Mouse (Mus musculus) gastrocnemius, postnatal 4 days (tissue): ENCODE data around the gene Pmel. TPM values are rescaled to one million over a fixed set of nuclear protein-coding genes. Genes with fewer than 3 reads are reported as not detected.

Source experiments
- DNase-seq, 2 experiments: peaks; one replicate each; pipeline ENCODE4 v3.0.0; 2021 to 2022; ENCODE audit warnings: low spot score in 2 of 2, mixed read lengths in 2 of 2
- long read RNA-seq, 2 experiments: library from polyadenylated mRNA; stranded (forward); transcript quantifications; one replicate each; pipeline ENCODE4 v2.0.0; 2021
- total RNA-seq, 2 experiments: library from RNA; stranded (reverse); gene quantifications; 2 replicates each; pipeline ENCODE4 v1.2.3; 2021

Pmel gene
- total RNA-seq, result 1 to 10 TPM; 4.0 to 5.2 TPM
- long read RNA-seq, experiment 1, transcript Pmel-201 (11 exons, 2,130 nt), result major isoform, 11 of 14 reads
- long read RNA-seq, experiment 1, partial matches to known transcripts, result 1 of 14 reads
- long read RNA-seq, experiment 1, other reads (novel, unspliced or antisense), result 2 of 14 reads
- long read RNA-seq, experiment 2, partial matches to known transcripts, result 0 of 5 reads
- long read RNA-seq, experiment 2, other reads (novel, unspliced or antisense), result 1 of 5 reads

GRCm38 (mm10) chr10:128703895-128704294, at the start of gene Pmel:
Gene Pmel (plus strand): TSS chr10:128704195.
- no peak for DNase-seq

- no peak for DNase-seq
These were observed 48.7 kb upstream of the Pmel start for GRCm38 (mm10) chr10:128655254-128655653.

DNA sequence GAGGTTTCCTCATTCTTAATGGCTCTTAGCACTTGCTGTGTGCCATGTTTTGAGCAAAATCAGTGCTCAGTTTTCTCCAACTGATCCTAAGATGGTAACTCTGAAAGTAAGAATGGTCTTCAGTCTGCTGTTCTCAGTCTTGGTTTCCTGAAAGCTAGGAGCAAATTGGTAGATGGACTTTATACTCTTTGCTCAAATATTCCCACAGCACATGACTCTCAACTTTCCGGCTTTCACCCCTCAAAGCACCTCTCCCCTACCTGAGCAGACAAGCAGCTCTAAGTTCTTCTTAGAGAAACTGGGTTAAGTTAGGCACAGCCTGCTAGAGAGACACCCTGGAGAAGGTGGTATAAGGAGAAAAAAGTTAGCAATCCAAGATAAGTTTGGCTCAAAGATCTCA, 47.3 kb upstream of the Pmel start:
- no peak for DNase-seq

GRCm38 (mm10) chr10:128657844-128658243, 46.2 kb upstream of the Pmel start:
- DNase-seq, result no peak

DNA sequence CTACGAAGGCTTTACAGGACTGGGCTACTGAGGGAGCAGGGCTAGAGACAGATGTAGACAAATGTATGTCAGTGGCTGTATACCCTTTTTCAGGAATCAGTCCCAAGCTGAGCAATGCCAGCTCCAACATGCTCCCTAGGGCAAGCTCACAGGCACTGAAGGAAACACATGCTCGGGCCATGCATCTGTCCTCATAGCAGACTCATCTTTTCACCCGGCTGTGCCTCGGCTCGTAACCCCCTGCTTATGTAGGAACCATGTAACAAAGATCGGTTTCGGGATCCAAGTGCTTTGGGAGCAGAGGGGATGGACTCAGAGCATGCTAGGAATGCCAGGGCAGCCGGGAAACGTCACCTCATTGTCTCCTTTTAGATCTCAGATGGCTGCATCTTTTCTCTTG, 44.5 kb upstream of the Pmel start:
- no peak for DNase-seq

DNA sequence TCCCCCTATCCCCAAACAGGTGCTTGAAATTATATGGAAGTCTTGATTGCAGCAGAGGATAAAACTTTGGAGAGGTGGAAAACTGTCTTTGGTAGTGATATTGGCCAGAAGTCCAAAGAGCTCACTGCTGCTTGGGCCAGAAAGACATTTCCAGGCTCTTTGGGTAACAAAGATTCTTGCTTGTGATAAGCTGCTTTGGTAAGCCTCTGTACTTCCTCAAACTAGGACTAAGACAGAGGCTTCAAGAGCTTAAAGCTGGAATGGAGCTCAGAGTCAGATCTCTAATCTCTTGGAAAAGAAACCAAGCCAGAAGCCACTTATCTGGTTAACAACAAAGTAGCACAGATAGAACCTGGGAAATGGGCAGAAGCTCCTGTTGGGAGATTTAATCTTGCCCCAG, 41.5 kb upstream of the Pmel start:
- DNase-seq, result no peak

DNA sequence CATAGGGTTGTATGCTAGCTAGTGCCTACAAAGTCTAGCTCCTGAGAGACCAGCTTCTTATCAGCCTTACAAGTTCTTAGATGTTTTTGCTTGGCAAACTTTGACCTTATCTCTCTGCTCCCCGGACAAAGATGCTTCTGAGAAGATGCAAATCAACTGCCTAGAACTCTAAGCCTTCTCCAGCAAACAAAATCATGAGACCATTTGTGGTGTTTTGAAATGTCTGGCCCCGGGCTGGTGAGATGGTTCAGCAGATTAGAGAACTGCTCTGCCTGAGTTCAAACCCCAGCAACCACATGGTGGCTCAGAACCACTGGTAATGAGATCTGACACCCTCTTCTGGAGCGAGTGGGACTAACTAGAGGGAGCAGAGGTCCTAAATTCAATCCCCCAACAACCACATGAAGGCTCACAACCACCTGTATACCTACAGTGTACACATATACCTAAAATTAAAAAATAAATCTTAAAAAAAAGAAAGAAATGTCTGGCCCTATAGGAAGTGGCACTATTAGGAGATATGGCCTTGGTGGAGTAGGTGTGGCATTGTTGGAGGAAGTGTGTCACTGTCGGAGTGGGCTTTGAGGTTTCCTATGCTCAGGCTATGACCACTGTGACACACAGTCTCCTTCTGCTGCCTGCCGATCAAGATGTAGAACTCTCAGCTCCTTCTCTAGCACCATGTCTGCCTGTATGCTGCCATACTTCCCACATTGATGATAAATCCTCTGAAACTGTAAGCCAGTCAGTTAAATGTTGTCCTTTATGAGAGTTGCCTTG, 40.4 kb upstream of the Pmel start:
- DNase-seq, result no peak

DNA sequence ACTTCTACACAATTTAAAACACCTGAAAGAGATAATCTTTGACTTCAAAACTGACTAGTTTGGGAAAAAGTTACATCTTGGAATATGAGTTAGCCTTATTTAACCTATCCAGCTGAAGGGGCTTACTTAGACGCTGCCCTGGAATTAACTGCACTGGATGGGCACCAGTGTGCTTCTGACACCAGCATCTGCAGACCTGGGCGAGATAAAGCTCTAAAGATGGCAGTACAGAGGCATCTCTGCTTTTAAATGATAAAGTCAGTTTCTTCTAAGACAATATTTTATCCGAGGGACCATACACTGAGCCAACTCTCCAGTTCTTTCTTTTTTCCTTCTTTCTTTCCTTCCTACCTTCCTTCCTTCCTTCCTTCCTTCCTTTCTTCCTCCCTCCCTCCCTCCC, 39.2 kb upstream of the Pmel start:
- DNase-seq, result no peak

GRCm38 (mm10) chr10:128665307-128665706, 38.7 kb upstream of the Pmel start:
- DNase-seq, result no peak

- no peak for DNase-seq
These were observed 38.2 kb upstream of the Pmel start for GRCm38 (mm10) chr10:128665806-128666205.

DNA sequence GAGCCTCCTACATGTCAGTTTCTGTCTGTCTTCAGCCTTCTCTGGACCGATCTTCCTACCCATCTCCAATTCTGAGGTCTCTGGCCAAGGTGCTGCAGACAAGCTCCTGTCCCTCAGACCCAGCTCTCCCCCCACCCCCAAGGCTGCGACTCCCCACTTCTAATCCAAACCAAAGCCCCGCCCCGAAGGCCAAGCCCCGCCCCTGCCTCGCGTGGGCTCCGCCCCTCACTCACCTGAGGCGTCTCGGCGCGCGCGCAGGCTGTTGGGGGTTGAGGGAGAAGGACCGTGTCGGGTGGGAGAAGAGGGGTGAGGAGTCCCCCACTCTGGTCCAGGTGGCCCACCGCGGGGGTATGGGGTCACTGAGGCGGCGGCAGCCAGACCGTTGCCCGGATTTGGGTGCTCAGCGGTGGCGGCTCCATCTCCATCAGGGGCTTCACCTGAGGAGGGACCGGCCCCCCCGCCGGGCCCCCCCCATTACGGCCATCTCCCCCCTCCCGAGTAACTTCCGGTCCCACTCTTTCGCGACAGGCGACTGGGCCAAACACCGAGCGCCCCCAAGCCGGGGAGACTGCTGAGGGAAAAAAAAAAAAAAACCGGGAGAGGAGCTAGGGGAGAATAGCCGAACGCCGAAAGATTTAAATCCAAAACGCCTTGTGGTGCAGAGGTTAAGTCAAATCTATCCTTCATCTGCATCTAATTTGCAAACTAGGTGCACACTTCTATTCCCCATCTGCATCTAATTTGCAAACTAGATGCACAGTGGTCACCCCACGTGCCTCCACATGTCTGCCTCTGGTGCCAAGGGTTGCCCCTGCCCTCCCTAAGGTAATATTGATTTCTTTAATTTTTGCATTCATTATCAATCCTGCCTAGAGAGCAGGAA, 35.0 kb upstream of the Pmel start:
- peak in 1 of 2 experiments; percentile 30 for DNase-seq

DNA sequence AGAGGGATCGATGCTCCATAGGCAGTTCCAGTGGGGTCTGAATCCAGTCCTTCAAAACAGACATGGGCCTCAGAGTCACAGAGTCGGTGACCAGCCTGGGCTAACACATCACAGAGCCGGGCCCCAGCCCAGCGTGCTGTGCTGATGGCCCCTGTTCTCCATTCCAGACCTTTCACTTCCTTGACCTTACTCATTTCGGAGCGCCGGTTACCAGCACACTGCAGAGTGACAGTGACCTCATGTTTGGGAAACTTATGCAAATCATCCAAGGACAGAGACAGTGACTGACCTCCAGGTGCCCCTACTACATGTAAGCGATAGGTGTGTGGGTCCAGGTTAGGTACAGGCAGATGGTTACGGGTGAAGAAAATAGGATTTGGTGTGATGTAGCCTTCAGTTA, 32.8 kb upstream of the Pmel start:
- DNase-seq, result no peak

GRCm38 (mm10) chr10:128673763-128674468, 30.1 kb upstream of the Pmel start, which contains the start of gene Suox:
Gene Suox (minus strand): TSS chr10:128674073.
- peak; percentile 65 to 79 for DNase-seq

- DNase-seq, result no peak
These were observed 29.5 kb upstream of the Pmel start for GRCm38 (mm10) chr10:128674469-128675008.

- peak in 1 of 2 experiments; percentile 36 for DNase-seq
These were observed 8.5 kb upstream of the Pmel start for GRCm38 (mm10) chr10:128695411-128695991.

GRCm38 (mm10) chr10:128695992-128696807, 7.8 kb upstream of the Pmel start, which contains the start of gene Rab5b:
Gene Rab5b (minus strand): TSS chr10:128696264.
- DNase-seq, result peak; percentile 93 to 97

GRCm38 (mm10) chr10:128697072-128697725, 6.8 kb upstream of the Pmel start:
- DNase-seq, result no peak

- DNase-seq, result no peak
These were observed 5.0 kb upstream of the Pmel start for GRCm38 (mm10) chr10:128699006-128699405.

GRCm38 (mm10) chr10:128699611-128700010, 4.4 kb upstream of the Pmel start:
- no peak for DNase-seq
